Mouse (Mus musculus): ENCODE results near the gene Cdkal1.

DNA sequence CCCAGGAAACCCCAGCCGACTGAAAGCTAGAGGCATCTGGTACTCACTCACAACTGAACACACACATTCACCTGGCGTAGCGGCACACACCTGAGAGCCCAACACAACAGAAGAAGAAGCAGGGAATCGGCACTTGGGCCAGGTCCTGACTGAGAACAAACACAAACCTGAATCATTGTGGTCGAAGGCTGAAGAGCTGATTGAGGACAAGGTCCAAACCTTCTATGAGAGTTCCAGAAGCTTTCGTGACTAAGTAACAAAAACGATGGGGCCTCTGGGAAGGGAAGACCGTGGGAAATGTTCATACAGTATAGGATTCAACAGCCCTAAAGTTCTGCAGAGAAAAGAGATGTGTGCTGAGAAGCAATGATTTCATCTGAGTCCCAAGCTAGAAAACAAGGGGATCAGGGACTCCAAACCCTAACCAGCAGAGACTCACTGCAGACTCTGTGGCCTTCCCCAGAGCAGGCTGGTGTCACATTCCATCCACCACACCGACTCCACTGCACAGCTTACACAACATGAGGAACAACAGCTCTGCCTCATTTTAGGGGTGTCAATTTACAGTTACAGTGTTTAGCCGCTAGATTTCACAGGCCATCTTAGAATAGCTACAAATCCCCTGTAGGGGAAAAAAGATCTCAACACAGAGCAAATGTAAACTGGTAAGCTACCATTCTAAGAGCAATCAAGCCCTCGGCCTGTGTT lies 175.8 kb downstream of the Cdkal1 start:
- TF ChIP-seq POLR2A (IDR thresholded peaks at IDR 0.05; ENCODE audit: insufficient read depth, low read depth, low read length): no peak
- no peak for TF ChIP-seq CTCF (IDR thresholded peaks at IDR 0.05)
- no peak for TF ChIP-seq EP300 (IDR thresholded peaks at IDR 0.05; ENCODE audit: insufficient read depth, low read depth, low read length)
